32 mouse cellular contexts compared by ENCODE assay signal in genomic region chr11:30498738-30499355, GRCm38 (mm10). TPM values are rescaled to one million over a fixed set of nuclear protein-coding genes. Genes with fewer than 3 reads are reported as not detected.
DNase-seq lines count a peak whose midpoint lies in the region; ATAC-seq and TF ChIP-seq lines count a peak whose summit lies in the region.
"Had no signal": no experiment of that assay in that cellular context is flagged by ENCODE, and none has a peak within 500 bp of the region (broad histone marks: within the 10 kb centered on the region; RNA-seq: fewer than 3 reads in every experiment).

No protein-coding gene starts in this region.

- no peaks in the 10 kb centered on the region for H3K4me1 ChIP-seq in heart, embryonic 15.5 days (replicated peaks)
- H3K4me1 ChIP-seq in ES-Bruce4 (ENCODE audit: control insufficient read depth, insufficient read depth, low read length) = no peaks in the 10 kb centered on the region
- H3K4me1 ChIP-seq: embryonic facial prominence, embryonic 12.5 days; forebrain, embryonic 10.5 days; forebrain, embryonic 15.5 days; hindbrain, embryonic 12.5 days; megakaryocyte, embryonic 14.5 days; midbrain, embryonic 12.5 days; neural tube, embryonic 13.5 days had no signal

- WGBS in heart, embryonic 15.5 days = 18% methylated on average over 3 of the region's 3 CpGs

- no peak overlapping the region for H3K9ac ChIP-seq in heart, embryonic 15.5 days
- no peak overlapping the region for H3K9ac ChIP-seq in ES-Bruce4 (ENCODE audit: low read depth, poor library complexity, severe bottlenecking)
- H3K9ac ChIP-seq: embryonic facial prominence, embryonic 12.5 days; forebrain, embryonic 15.5 days; hindbrain, embryonic 12.5 days; midbrain, embryonic 12.5 days; neural tube, embryonic 13.5 days had no signal

- H3K36me3 ChIP-seq in heart, embryonic 15.5 days = no peaks in the 10 kb centered on the region
- H3K36me3 ChIP-seq in ES-Bruce4 (ENCODE audit: control insufficient read depth, insufficient read depth, low read length, poor library complexity, severe bottlenecking) = no peaks in the 10 kb centered on the region; the same call in 1 of the 2 replicates
- H3K36me3 ChIP-seq: embryonic facial prominence, embryonic 12.5 days; forebrain, embryonic 10.5 days; forebrain, embryonic 15.5 days; hindbrain, embryonic 12.5 days; midbrain, embryonic 12.5 days; neural tube, embryonic 13.5 days had no signal

- TF ChIP-seq CTCF in ES-Bruce4 (IDR thresholded peaks at IDR 0.05; ENCODE audit: low read depth, low read length) = no peak

- TF ChIP-seq EP300 in ES-Bruce4 (IDR thresholded peaks at IDR 0.05; ENCODE audit: insufficient read depth, low read depth, low read length) = no peak

- H3K27me3 ChIP-seq in heart, embryonic 15.5 days = no peaks in the 10 kb centered on the region
- H3K27me3 ChIP-seq in ES-Bruce4 (ENCODE audit: control insufficient read depth, insufficient read depth, low read length, poor library complexity, severe bottlenecking) = no peaks in the 10 kb centered on the region
- H3K27me3 ChIP-seq: embryonic facial prominence, embryonic 12.5 days; forebrain, embryonic 15.5 days; hindbrain, embryonic 12.5 days; megakaryocyte, embryonic 14.5 days; midbrain, embryonic 12.5 days; neural tube, embryonic 13.5 days had no signal

- H3K4me3 ChIP-seq in heart, embryonic 15.5 days = no peak overlapping the region
- no peak overlapping the region for H3K4me3 ChIP-seq in ES-Bruce4 (ENCODE audit: low read depth, low read length)
- H3K4me3 ChIP-seq: embryonic facial prominence, embryonic 12.5 days; forebrain, embryonic 10.5 days; forebrain, embryonic 15.5 days; hindbrain, embryonic 12.5 days; megakaryocyte, embryonic 14.5 days; midbrain, embryonic 12.5 days; neural tube, embryonic 13.5 days had no signal

- peak overlapping the region; percentile 60 for H3K27ac ChIP-seq in heart, embryonic 15.5 days
- H3K27ac ChIP-seq in ES-Bruce4 (ENCODE audit: insufficient read depth, low read length) = peak overlapping the region; percentile 19
- H3K27ac ChIP-seq: embryonic facial prominence, embryonic 12.5 days; forebrain, embryonic 10.5 days; forebrain, embryonic 15.5 days; hindbrain, embryonic 12.5 days; kidney, postnatal 0 days; midbrain, embryonic 12.5 days; neural tube, embryonic 13.5 days had no signal

- peak; percentile 59 for DNase-seq in heart, adult 11 months
- no peak for DNase-seq in heart, postnatal 25 days (ENCODE audit: low spot score)
- DNase-seq in heart, adult 9 months (ENCODE audit: low spot score in 2 of 2) = no peak
- DNase-seq in R1 (ENCODE audit: low read depth, low spot score) = peak; percentile 83
- no peak for DNase-seq in right cerebral cortex, adult 2 months (ENCODE audit: low spot score in 2 of 2)
- DNase-seq in right cerebral cortex, postnatal 14 days = no peak
- DNase-seq: adrenal gland, postnatal 14 days; cerebellum, adult 11 months; cerebellum, adult 9-10 months; cerebellum, postnatal 36 days; gastrocnemius, postnatal 25 days; heart, adult 18-20 months; kidney, adult 8-10 months; kidney, postnatal 4 days; lung, postnatal 4 days; right cerebral cortex, postnatal 25 days; thymus, postnatal 14 days had no signal

- H3K4me2 ChIP-seq in heart, embryonic 15.5 days = no peak overlapping the region
- H3K4me2 ChIP-seq: embryonic facial prominence, embryonic 12.5 days; forebrain, embryonic 15.5 days; hindbrain, embryonic 12.5 days; liver, embryonic 11.5 days; midbrain, embryonic 12.5 days; neural tube, embryonic 13.5 days had no signal

- no peak for TF ChIP-seq POLR2A in ES-Bruce4 (IDR thresholded peaks at IDR 0.05; ENCODE audit: insufficient read depth, low read length)

- intact Hi-C loops in heart, postnatal 25 days (cut with DNase I) = no loop called here

- 0 out of 2 replicates have a peak, but pooled peaks cover 12% of the 10 kb centered on the region for H3K9me3 ChIP-seq in heart, embryonic 15.5 days (replicated peaks)
- H3K9me3 ChIP-seq in ES-Bruce4 (replicated peaks; ENCODE audit: control insufficient read depth, insufficient read depth, low read length, poor library complexity, severe bottlenecking) = peaks cover 55% of the 10 kb centered on the region
- H3K9me3 ChIP-seq: embryonic facial prominence, embryonic 12.5 days; forebrain, embryonic 10.5 days; forebrain, embryonic 15.5 days; hindbrain, embryonic 12.5 days; megakaryocyte, embryonic 14.5 days; midbrain, embryonic 12.5 days; neural tube, embryonic 13.5 days had no signal

- peak; percentile 66; the same call in 1 of the 2 replicates for ATAC-seq in heart, embryonic 15.5 days (replicated peaks; ENCODE audit: insufficient number of reproducible peaks, insufficient read depth, low FRiP score, low read depth)
- ATAC-seq: forebrain, embryonic 15.5 days; intestine, embryonic 16.5 days had no signal

RNA-seq across cellular contexts. Expression of gene 4930505A04Rik, which starts 27.2 kb away (rescaled TPM):
- not detected for total RNA-seq in heart, postnatal 25 days (2021)
- polyA plus RNA-seq in heart, embryonic 15.5 days (2015; fragmentation: Nextera tagmentation; extraction: Ambion mirVana) = 0.14 TPM in 1 of 2 replicates, not detected in the other
- polyA plus RNA-seq in ES-Bruce4 (2011; ENCODE audit: insufficient read depth, insufficient read length, low read depth, missing spikeins) = not detected in 2 replicates
- total RNA-seq: gastrocnemius, adult 18-20 months; gastrocnemius, postnatal 25 days had no signal
- polyA plus RNA-seq: embryonic facial prominence, embryonic 12.5 days; forebrain, embryonic 10.5 days; hindbrain, embryonic 12.5 days; intestine, embryonic 16.5 days; kidney, postnatal 0 days; limb, embryonic 11.5 days; liver, embryonic 11.5 days; liver, embryonic 16.5 days; midbrain, embryonic 12.5 days; neural tube, embryonic 13.5 days had no signal

Comparison
In these comparisons a context has a peak if more than half of its experiments do, and no peak if none do; other contexts are left out.
1. DNase-seq: peak in heart, adult 11 months (single experiment) and R1 (single experiment); none in heart, postnatal 25 days (single experiment), heart, adult 9 months (0 of 2), right cerebral cortex, adult 2 months (0 of 2) and right cerebral cortex, postnatal 14 days (single experiment).